Mouse (Mus musculus): Measurements from ENCODE around the gene Cp.

GRCm38 (mm10) chr3:20058197-20058541, 101.3 kb downstream of the Cp start:
- no peak for TF ChIP-seq CTCF (IDR thresholded peaks at IDR 0.05; ENCODE audit: low read depth)
- no peak for TF ChIP-seq EP300 (optimal IDR thresholded peaks at IDR 0.05)
